ENCODE assay signal across 8 mouse cellular contexts in the genomic region with DNA sequence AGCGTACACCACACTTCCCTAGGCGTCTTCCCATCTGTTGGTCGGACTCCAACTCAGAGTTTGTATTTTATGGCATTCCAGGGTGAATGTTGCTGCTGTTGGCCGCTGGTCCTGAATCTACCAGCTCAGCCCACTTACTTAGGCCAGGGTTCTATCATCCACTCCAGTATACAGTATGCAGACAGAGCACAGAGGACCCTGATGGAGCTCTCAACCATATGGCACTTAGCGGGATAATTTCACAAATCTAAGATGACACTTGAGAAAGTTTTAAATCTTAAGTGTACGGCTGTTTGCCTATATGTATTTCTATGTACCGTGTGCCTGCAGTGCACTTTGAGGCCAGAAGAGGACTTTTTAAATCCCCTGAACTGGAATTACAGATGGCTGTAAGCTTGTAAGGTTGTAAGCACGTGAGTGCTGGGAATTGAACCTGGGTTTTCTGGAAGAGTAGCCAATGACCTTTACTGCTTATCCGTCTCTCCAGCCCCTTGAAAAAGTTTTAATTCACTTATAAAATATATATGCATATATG. TPM values are rescaled to one million over a fixed set of nuclear protein-coding genes. Genes with fewer than 3 reads are reported as not detected.
A peak's percentile ranks its signal among the peaks of the same experiment; 100 is the strongest.
DNase-seq lines count a peak whose midpoint lies in the region; ATAC-seq and TF ChIP-seq lines count a peak whose summit lies in the region.

No protein-coding gene starts in this region.

- WGBS in lung, postnatal 0 days: 32% methylated on average over 9 of the region's 9 CpGs
- WGBS in limb, embryonic 14.5 days: 33% methylated on average over 9 of the region's 9 CpGs
- WGBS in stomach, embryonic 14.5 days: 39% methylated on average over 9 of the region's 9 CpGs

- TF ChIP-seq POLR2A in embryonic fibroblast, embryonic 13.5 days (IDR thresholded peaks at IDR 0.05; ENCODE audit: low read depth, low read length): no peak
- no peak for TF ChIP-seq POLR2A in limb, embryonic 14.5 days (IDR thresholded peaks at IDR 0.05; ENCODE audit: borderline replicate concordance, extremely low read depth, insufficient read depth, insufficient read length)

- no peaks in the 10 kb centered on the region for H3K36me3 ChIP-seq in lung, postnatal 0 days (ENCODE audit: insufficient read depth, low read length)
- 0 out of 2 replicates have a peak, but pooled peaks cover 3% of the 10 kb centered on the region for H3K36me3 ChIP-seq in limb, embryonic 14.5 days (ENCODE audit: control insufficient read depth, insufficient read depth, low read length)
- H3K36me3 ChIP-seq in stomach, embryonic 14.5 days (ENCODE audit: control insufficient read depth, insufficient read depth, low read length): no peaks in the 10 kb centered on the region

- peak; percentile 39 for TF ChIP-seq CTCF in lung, postnatal 0 days (IDR thresholded peaks at IDR 0.05)
- TF ChIP-seq CTCF in embryonic fibroblast, embryonic 13.5 days (IDR thresholded peaks at IDR 0.05; ENCODE audit: borderline replicate concordance, insufficient read depth, low read length): no peak

- no peak overlapping the region for H3K9ac ChIP-seq in lung, postnatal 0 days (replicated peaks; ENCODE audit: low read depth)
- H3K9ac ChIP-seq in limb, embryonic 14.5 days (ENCODE audit: low read depth, low read length, severe bottlenecking): peak overlapping the region; percentile 94; the same call in 1 of the 2 replicates
- no peak overlapping the region for H3K9ac ChIP-seq in stomach, embryonic 14.5 days (replicated peaks; ENCODE audit: low read depth, low read length)

- peak; percentile 4; the same call in 1 of the 2 replicates for ATAC-seq in lung, postnatal 0 days
- ATAC-seq in limb, embryonic 14.5 days (ENCODE audit: low FRiP score, low read depth): peak; percentile 35
- no peak for ATAC-seq in stomach, embryonic 14.5 days (ENCODE audit: insufficient number of reproducible peaks, insufficient read depth, low FRiP score, low read depth)

- no peak for TF ChIP-seq EP300 in lung, postnatal 0 days (IDR thresholded peaks at IDR 0.05)

- peaks cover 22% of the 10 kb centered on the region for H3K4me1 ChIP-seq in lung, postnatal 0 days (ENCODE audit: insufficient read depth, low read depth, low read length)
- 0 out of 2 replicates have a peak, but pooled peaks cover 5% of the 10 kb centered on the region for H3K4me1 ChIP-seq in embryonic fibroblast, embryonic 13.5 days (ENCODE audit: control insufficient read depth, insufficient read depth, low read length)
- peaks cover 33% of the 10 kb centered on the region for H3K4me1 ChIP-seq in limb, embryonic 14.5 days (ENCODE audit: control insufficient read depth, insufficient read depth, low read length)
- peaks cover 26% of the 10 kb centered on the region for H3K4me1 ChIP-seq in stomach, embryonic 14.5 days (ENCODE audit: control insufficient read depth, insufficient read depth, low read length)

- no peaks in the 10 kb centered on the region for H3K9me3 ChIP-seq in lung, postnatal 0 days (ENCODE audit: low read length)
- H3K9me3 ChIP-seq in limb, embryonic 14.5 days (ENCODE audit: control insufficient read depth, low read length): no peaks in the 10 kb centered on the region
- no peaks in the 10 kb centered on the region for H3K9me3 ChIP-seq in stomach, embryonic 14.5 days (ENCODE audit: control insufficient read depth, low read depth, low read length)

- no peaks in the 10 kb centered on the region for H3K27me3 ChIP-seq in lung, postnatal 0 days (replicated peaks; ENCODE audit: insufficient read depth, low read length)
- no peaks in the 10 kb centered on the region for H3K27me3 ChIP-seq in limb, embryonic 14.5 days (ENCODE audit: control insufficient read depth, insufficient read depth, low read length)
- no peaks in the 10 kb centered on the region for H3K27me3 ChIP-seq in stomach, embryonic 14.5 days (ENCODE audit: control insufficient read depth, insufficient read depth, low read length)

- H3K4me3 ChIP-seq in lung, postnatal 0 days (ENCODE audit: low read depth, low read length): no peak overlapping the region; the same call in 1 of the 2 replicates
- H3K4me3 ChIP-seq in embryonic fibroblast, embryonic 13.5 days (ENCODE audit: insufficient read depth, low read length): no peak overlapping the region
- H3K4me3 ChIP-seq in limb, embryonic 14.5 days (replicated peaks; ENCODE audit: low read length): no peak overlapping the region; the same call in 1 of the 2 replicates
- peak overlapping the region; percentile 51; the same call in 1 of the 2 replicates for H3K4me3 ChIP-seq in stomach, embryonic 14.5 days (ENCODE audit: low read depth, low read length)

- H3K4me2 ChIP-seq in lung, postnatal 0 days (replicated peaks; ENCODE audit: low read depth, low read length): peak overlapping the region; percentile 59
- peak overlapping the region; percentile 88 for H3K4me2 ChIP-seq in limb, embryonic 14.5 days (replicated peaks; ENCODE audit: low read depth, low read length, severe bottlenecking)
- 0 out of 2 replicates have a peak overlapping the region, but pooled peaks have one; percentile 12 for H3K4me2 ChIP-seq in stomach, embryonic 14.5 days (replicated peaks; ENCODE audit: low read depth, low read length)

- DNase-seq in lung, postnatal 0 days (ENCODE audit: low spot score): no peak
- no peak for DNase-seq in lung, postnatal 14 days
- DNase-seq in limb, embryonic 14.5 days (ENCODE audit: low spot score): no peak
- no peak for DNase-seq in urinary bladder, postnatal 14 days (ENCODE audit: low spot score)
- DNase-seq in urinary bladder, postnatal 10 days (ENCODE audit: low spot score): no peak
- DNase-seq in cerebellum, adult 9-10 months: no peak

- peak overlapping the region; percentile 99 for H3K27ac ChIP-seq in lung, postnatal 0 days (ENCODE audit: low read length)
- 0 out of 2 replicates have a peak overlapping the region, but pooled peaks have one; percentile 92 for H3K27ac ChIP-seq in embryonic fibroblast, embryonic 13.5 days (ENCODE audit: insufficient read depth, low read length)
- H3K27ac ChIP-seq in limb, embryonic 14.5 days (replicated peaks; ENCODE audit: low read depth, low read length): peak overlapping the region; percentile 98; the same call in 1 of the 2 replicates
- H3K27ac ChIP-seq in stomach, embryonic 14.5 days (ENCODE audit: low read length): peak overlapping the region; percentile 98; the same call in 1 of the 2 replicates

RNA-seq across cellular contexts. Expression of gene Zfp36l1, which starts 20.3 kb away (rescaled TPM):
- 123 and 145 TPM in 2 replicates for polyA plus RNA-seq in lung, postnatal 0 days (2015; fragmentation: Nextera tagmentation; extraction: Ambion mirVana)
- 72.6 and 139 TPM in 2 replicates for polyA plus RNA-seq in embryonic fibroblast, embryonic 13.5 days (2011; ENCODE audit: insufficient read length, low read depth, missing spikeins)
- polyA plus RNA-seq in limb, embryonic 14.5 days (2012; rRNA removed): 245 and 413 TPM in 2 replicates
- polyA plus RNA-seq in limb, embryonic 14.5 days (2014; fragmentation: Nextera tagmentation; extraction: Ambion mirVana): 195 and 209 TPM in 2 replicates
- 228 and 245 TPM in 2 replicates for polyA plus RNA-seq in stomach, embryonic 14.5 days (2014; fragmentation: Nextera tagmentation; extraction: Ambion mirVana)

Comparison
In these comparisons a context has a peak if more than half of its experiments do, and no peak if none do; other contexts are left out.
1. H3K4me2 ChIP-seq: peak in every context shown above with its lines; median percentile 88 in limb, embryonic 14.5 days; 59 in lung, postnatal 0 days; 12 in stomach, embryonic 14.5 days.